Mouse (Mus musculus) megakaryocyte, embryonic 14.5 days (primary cell): Measurements from ENCODE around the gene Hist1h2ae. TPM values are rescaled to one million over a fixed set of nuclear protein-coding genes. Genes with fewer than 3 reads are reported as not detected.
"Not testable (repeated sequence)": the region's sequence is repeated elsewhere in the genome, so short reads cannot be mapped to it uniquely, and the experiment has no call there.

Experiments used
- H3K27me3 ChIP-seq: replicated peaks from 2 replicates; pipeline ENCODE3; 2012; ENCODE audit warnings: inconsistent platforms
- H3K36me3 ChIP-seq: replicated peaks from 2 replicates; pipeline ENCODE3; 2012; ENCODE audit warnings: low read length, inconsistent platforms, mixed read lengths
- H3K4me1 ChIP-seq: 2 replicates; pipeline ENCODE4 v1.6.1; 2012; ENCODE audit warnings: inconsistent platforms
- H3K4me3 ChIP-seq: replicated peaks from 2 replicates; pipeline ENCODE3; 2012; ENCODE audit warnings: moderate library complexity, mild to moderate bottlenecking, inconsistent platforms
- H3K9me3 ChIP-seq: 2 replicates; pipeline ENCODE4 v1.6.1; 2012; ENCODE audit warnings: inconsistent platforms
- FLI1 ChIP-seq: IDR thresholded peaks from 2 replicates; pipeline ENCODE4 v1.6.1; 2012; ENCODE audit warnings: low read length, inconsistent platforms, mixed read lengths
- GATA1 ChIP-seq: IDR thresholded peaks from 3 replicates; pipeline ENCODE4 v1.6.1; 2012; ENCODE audit warnings: mixed read lengths, low read length, inconsistent platforms, borderline replicate concordance
- polyA plus RNA-seq: library from polyadenylated mRNA; stranded (reverse); fragments of >175 nt; gene quantifications from 2 replicates; pipeline ENCODE4 v1.2.3, GENCODE M21; 2012; ENCODE audit warnings: low replicate concordance; ENCODE audit not compliant: insufficient read depth

Hist1h2ae gene
- polyA plus RNA-seq, 1 experiment: 13.6 TPM

GRCm38 (mm10) chr13:23538249-23538648 is 32.8 kb downstream of the Hist1h2ae start:
- Histone ChIP-seq H3K9me3 (no peaks in the 10 kb centered on the region), H3K27me3 (no peaks in the 10 kb centered on the region), H3K4me1 (peaks cover 53% of the 10 kb centered on the region), H3K4me3 (no peak overlapping the region), H3K36me3 (no peaks in the 10 kb centered on the region)
- TF ChIP-seq GATA1 (no peak), FLI1 (no peak)

DNA sequence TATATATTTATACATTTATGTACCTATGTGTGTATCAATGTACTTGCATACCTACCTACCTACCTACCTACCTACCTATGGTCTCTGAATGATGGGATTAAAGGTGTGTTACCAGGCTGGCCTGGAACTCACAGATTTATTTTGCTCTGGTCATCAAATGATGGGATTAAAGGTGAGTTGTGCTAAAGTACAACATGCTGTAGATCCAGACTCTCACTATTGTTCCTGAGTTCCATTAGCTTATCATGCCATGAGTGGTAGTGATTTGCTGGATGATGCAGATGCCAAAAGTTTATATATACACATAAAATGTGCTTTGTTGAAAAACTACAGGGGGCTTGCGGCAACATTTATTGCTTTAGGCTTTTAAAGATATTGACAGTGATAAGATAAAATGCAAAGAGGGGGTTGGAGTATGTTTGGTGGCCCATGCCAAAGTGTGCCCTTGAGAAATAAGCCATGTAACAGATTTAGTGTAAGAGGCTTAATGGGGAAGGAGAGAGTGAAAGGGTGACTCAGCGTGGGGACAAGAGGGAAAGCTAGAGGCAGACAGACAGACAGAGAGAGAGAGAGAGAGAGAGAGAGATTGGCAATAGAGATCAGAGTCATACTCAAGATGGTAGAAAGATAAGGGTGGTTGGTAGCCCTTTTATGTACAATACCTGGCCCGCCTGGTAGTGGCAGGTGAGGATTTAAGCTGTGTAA is 33.9 kb downstream of the Hist1h2ae start:
- H3K4me1 ChIP-seq: peaks cover 64% of the 10 kb centered on the region
- no peaks in the 10 kb centered on the region for H3K36me3 ChIP-seq
- TF ChIP-seq FLI1 (no peak), GATA1 (no peak)
- no peaks in the 10 kb centered on the region for H3K27me3 ChIP-seq
- H3K4me3 ChIP-seq: peak overlapping the region; percentile 18
- H3K9me3 ChIP-seq: no peaks in the 10 kb centered on the region

- H3K9me3 ChIP-seq: no peaks in the 10 kb centered on the region
- H3K27me3 ChIP-seq: no peaks in the 10 kb centered on the region
- peak overlapping the region; percentile 87 for H3K4me3 ChIP-seq
- no peaks in the 10 kb centered on the region for H3K36me3 ChIP-seq
- no peak for TF ChIP-seq FLI1
- TF ChIP-seq GATA1: no peak
- H3K4me1 ChIP-seq: peaks cover 65% of the 10 kb centered on the region
Observed at GRCm38 (mm10) chr13:23536076-23536822, 34.8 kb downstream of the Hist1h2ae start.

GRCm38 (mm10) chr13:23535137-23536075 is 35.6 kb downstream of the Hist1h2ae start, which contains the start of gene Hist1h3g:
Gene Hist1h3g, plus strand, starts transcription at chr13:23535422.
- Histone ChIP-seq H3K4me3 (peak within 1 kb of the TSS; percentile 95), H3K4me1 (peaks cover 60% of the 10 kb centered on the region)
- H3K36me3 ChIP-seq, H3K27me3 ChIP-seq, H3K9me3 ChIP-seq: not testable (repeated sequence)

- TF ChIP-seq FLI1: no peak
- TF ChIP-seq GATA1: no peak
- Histone ChIP-seq H3K4me1 (peaks cover 61% of the 10 kb centered on the region), H3K9me3 (no peaks in the 10 kb centered on the region), H3K27me3 (no peaks in the 10 kb centered on the region), H3K4me3 (peak overlapping the region; percentile 95), H3K36me3 (no peaks in the 10 kb centered on the region)
Observed at GRCm38 (mm10) chr13:23534368-23535131, 36.5 kb downstream of the Hist1h2ae start.

GRCm38 (mm10) chr13:23533560-23534367 is 37.3 kb downstream of the Hist1h2ae start, which contains the start of gene Hist1h2af:
Gene Hist1h2af, plus strand, starts transcription at chr13:23533906.
- H3K9me3 ChIP-seq, H3K27me3 ChIP-seq, H3K36me3 ChIP-seq: not testable (repeated sequence)
- Histone ChIP-seq H3K4me3 (peak within 1 kb of the TSS; percentile 95), H3K4me1 (peaks cover 59% of the 10 kb centered on the region)

DNA sequence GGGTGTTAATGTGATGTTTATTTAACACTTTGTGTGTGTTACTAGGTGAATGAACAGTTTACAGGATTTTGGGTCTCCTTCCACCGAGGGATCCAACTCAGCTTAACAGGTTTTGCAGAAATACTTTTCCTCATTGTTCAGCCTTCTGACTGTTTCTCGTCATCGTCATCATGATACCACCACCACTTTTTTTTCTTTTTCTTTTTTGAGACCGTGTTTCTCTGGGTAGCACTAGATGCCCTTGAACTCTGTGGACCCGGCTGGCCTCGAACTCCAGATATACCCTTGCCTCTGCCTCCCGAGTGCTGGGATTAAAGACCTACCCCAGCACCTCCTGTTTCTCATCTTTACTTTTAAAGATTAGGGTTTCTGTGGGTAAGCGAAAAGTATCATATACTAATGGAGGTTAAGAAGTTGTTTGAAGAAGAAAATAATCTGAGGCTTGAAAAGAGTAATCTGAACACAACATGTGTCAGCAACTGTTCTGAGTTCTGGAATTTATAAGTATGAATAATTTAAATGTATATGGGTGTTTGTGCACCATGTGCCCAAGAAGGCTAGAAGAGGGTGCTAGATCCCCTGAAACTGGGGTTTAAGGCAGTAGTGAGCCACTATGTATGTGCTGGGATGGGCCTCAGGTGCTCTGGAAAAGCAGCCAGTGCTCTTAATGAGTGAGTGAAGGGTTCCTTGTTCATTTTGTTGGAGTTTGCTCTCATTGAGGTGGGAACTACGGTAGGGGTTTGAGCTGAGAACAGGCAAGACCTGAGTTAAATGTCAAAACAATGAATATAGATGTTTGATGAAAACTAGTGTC is 38.6 kb downstream of the Hist1h2ae start:
- H3K4me3 ChIP-seq: peak overlapping the region; percentile 91
- TF ChIP-seq GATA1 (no peak), FLI1 (no peak)
- no peaks in the 10 kb centered on the region for H3K36me3 ChIP-seq

DNA sequence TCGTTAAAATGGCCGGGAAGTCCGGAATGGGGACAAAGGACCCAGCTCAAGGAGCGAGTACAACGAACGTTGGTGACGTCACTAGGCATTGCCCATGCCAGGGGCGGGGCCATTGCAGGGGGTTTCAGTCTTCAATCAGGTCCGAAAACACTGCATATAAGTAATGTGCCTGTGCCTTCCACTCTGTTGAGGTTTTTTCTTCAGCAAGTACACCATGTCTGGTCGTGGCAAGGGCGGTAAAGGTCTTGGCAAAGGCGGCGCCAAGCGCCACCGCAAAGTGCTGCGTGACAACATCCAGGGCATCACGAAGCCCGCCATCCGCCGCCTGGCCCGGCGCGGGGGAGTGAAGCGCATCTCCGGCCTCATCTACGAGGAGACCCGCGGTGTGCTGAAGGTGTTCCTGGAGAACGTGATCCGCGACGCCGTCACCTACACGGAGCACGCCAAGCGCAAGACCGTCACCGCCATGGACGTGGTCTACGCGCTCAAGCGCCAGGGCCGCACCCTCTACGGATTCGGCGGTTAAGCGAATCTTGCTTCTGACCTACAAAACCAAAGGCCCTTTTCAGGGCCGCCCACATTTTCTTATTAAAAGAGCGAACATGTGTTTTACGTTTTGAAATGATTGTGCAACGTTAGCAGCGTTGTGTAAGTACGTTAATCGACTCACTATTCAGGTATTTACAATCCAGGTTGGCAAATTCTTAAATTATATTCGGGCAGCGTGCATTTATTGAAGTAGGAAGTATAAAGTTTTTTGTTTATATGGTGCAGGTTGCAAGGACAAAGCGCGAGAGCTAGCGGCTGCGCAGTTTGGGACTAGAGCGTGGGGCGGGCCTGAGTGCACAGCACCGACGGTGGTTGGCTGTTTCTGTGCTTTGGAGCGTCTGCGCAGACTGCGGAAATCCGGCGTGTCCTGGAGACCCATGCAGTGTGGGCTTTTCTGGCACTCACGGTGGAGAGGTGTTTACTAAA is 39.8 kb downstream of the Hist1h2ae start, which contains the start of gene Hist1h4h:
Gene Hist1h4h, plus strand, starts transcription at position 150 of the 975 bp plus-strand sequence.
- no peaks in the 10 kb centered on the region for H3K36me3 ChIP-seq
- H3K9me3 ChIP-seq: no peaks in the 10 kb centered on the region
- H3K27me3 ChIP-seq: no peaks in the 10 kb centered on the region
- TF ChIP-seq GATA1 (no peak), FLI1 (no peak)
- peak within 1 kb of the TSS; percentile 91 for H3K4me3 ChIP-seq
- H3K4me1 ChIP-seq: peaks cover 50% of the 10 kb centered on the region

More for the DNA sequence above, 38.6 kb downstream of the Hist1h2ae start:
- Histone ChIP-seq H3K27me3 (no peaks in the 10 kb centered on the region), H3K9me3 (no peaks in the 10 kb centered on the region), H3K4me1 (peaks cover 52% of the 10 kb centered on the region)
